Mouse (Mus musculus) gonadal fat pad, adult 2 months (tissue): ENCODE data around the gene Ackr1. TPM values are rescaled to one million over a fixed set of nuclear protein-coding genes. Genes with fewer than 3 reads are reported as not detected.

Source experiments
- DNase-seq: peaks from one replicate; pipeline ENCODE4 v3.0.0-alpha.2; 2012; ENCODE audit warnings: low read depth
- polyA plus RNA-seq: library from polyadenylated mRNA; depleted of rRNA; stranded (reverse); fragments of >200 nt; gene quantifications from 2 replicates; pipeline ENCODE4 v1.2.3, GENCODE M21; 2012; rRNA removed

The Ackr1 gene
- polyA plus RNA-seq = 9.0 and 12.5 TPM in 2 replicates

- no peak for DNase-seq
Observed at GRCm38 (mm10) chr1:173333312-173334253, at the start of gene Ackr1. Gene Ackr1 (minus strand): TSS chr1:173333750.

GRCm38 (mm10) chr1:173381436-173381835 is 47.9 kb upstream of the Ackr1 start:
- DNase-seq = no peak

GRCm38 (mm10) chr1:173377380-173378112 is 44.0 kb upstream of the Ackr1 start:
- DNase-seq = no peak

GRCm38 (mm10) chr1:173374020-173374419 is 40.5 kb upstream of the Ackr1 start:
- no peak for DNase-seq

- no peak for DNase-seq
Observed at GRCm38 (mm10) chr1:173371586-173371985, 38.0 kb upstream of the Ackr1 start.

- no peak for DNase-seq
Observed at GRCm38 (mm10) chr1:173370456-173370855, 36.9 kb upstream of the Ackr1 start.

- no peak for DNase-seq
Observed at GRCm38 (mm10) chr1:173369611-173370010, 36.1 kb upstream of the Ackr1 start.

- no peak for DNase-seq
Observed at GRCm38 (mm10) chr1:173367356-173368046, 34.0 kb upstream of the Ackr1 start, which contains the start of gene Cadm3. Gene Cadm3 (minus strand): TSS chr1:173367695.

- no peak for DNase-seq
Observed at GRCm38 (mm10) chr1:173366701-173367355, 33.3 kb upstream of the Ackr1 start.

- DNase-seq = no peak
Observed at GRCm38 (mm10) chr1:173365970-173366409, 32.4 kb upstream of the Ackr1 start.

GRCm38 (mm10) chr1:173364125-173364800 is 30.7 kb upstream of the Ackr1 start:
- DNase-seq = no peak

- DNase-seq = no peak
Observed at GRCm38 (mm10) chr1:173363436-173363835, 29.9 kb upstream of the Ackr1 start.

- DNase-seq = no peak
Observed at GRCm38 (mm10) chr1:173361651-173362050, 28.1 kb upstream of the Ackr1 start.

- DNase-seq = no peak
Observed at GRCm38 (mm10) chr1:173359590-173360290, 26.2 kb upstream of the Ackr1 start.

GRCm38 (mm10) chr1:173357799-173358198 is 24.2 kb upstream of the Ackr1 start:
- DNase-seq = no peak

GRCm38 (mm10) chr1:173356699-173357098 is 23.1 kb upstream of the Ackr1 start:
- DNase-seq = no peak

- no peak for DNase-seq
Observed at GRCm38 (mm10) chr1:173355107-173355846, 21.7 kb upstream of the Ackr1 start.

GRCm38 (mm10) chr1:173350372-173350957 is 16.9 kb upstream of the Ackr1 start, which contains the start of gene Aim2:
Gene Aim2 (plus strand): TSS chr1:173350879.
- DNase-seq = no peak

GRCm38 (mm10) chr1:173349946-173350345 is 16.4 kb upstream of the Ackr1 start:
- no peak for DNase-seq
